Mouse (Mus musculus): ENCODE data around the gene Isg15.
A peak's percentile ranks its signal among the peaks of the same experiment; 100 is the strongest.

The Isg15 gene

GRCm38 (mm10) chr4:156203001-156203412 is 2.4 kb upstream of the Isg15 start, which contains the start of gene AW011738:
Gene AW011738 (plus strand): TSS chr4:156203304.
- DNase-seq (ENCODE audit: low spot score in 2 of 2): peak in 1 of 2 experiments; percentile 55

GRCm38 (mm10) chr4:156202462-156202893 is 1.9 kb upstream of the Isg15 start:
- DNase-seq (ENCODE audit: low spot score in 2 of 2): no peak

- DNase-seq (ENCODE audit: low spot score in 2 of 2): peak; percentile 49 to 63
Measured at GRCm38 (mm10) chr4:156197829-156198205, 2.8 kb downstream of the Isg15 start.

- DNase-seq (ENCODE audit: low spot score in 2 of 2): peak in 1 of 2 experiments; percentile 38
Measured at GRCm38 (mm10) chr4:156197131-156197828, 3.3 kb downstream of the Isg15 start, which contains the start of gene Agrn. Gene Agrn (minus strand): TSS chr4:156197488.

GRCm38 (mm10) chr4:156195927-156196870 is 4.4 kb downstream of the Isg15 start:
- no peak for DNase-seq (ENCODE audit: low spot score in 2 of 2)

- DNase-seq (ENCODE audit: low spot score in 2 of 2): no peak
Measured at GRCm38 (mm10) chr4:156194346-156194745, 6.3 kb downstream of the Isg15 start.

GRCm38 (mm10) chr4:156193906-156194305 is 6.7 kb downstream of the Isg15 start:
- DNase-seq (ENCODE audit: low spot score in 2 of 2): no peak

GRCm38 (mm10) chr4:156193200-156193590 is 7.4 kb downstream of the Isg15 start:
- DNase-seq (ENCODE audit: low spot score in 2 of 2): no peak

- DNase-seq (ENCODE audit: low spot score in 2 of 2): no peak
Measured at GRCm38 (mm10) chr4:156192421-156193199, 8.0 kb downstream of the Isg15 start.

GRCm38 (mm10) chr4:156188811-156189323 is 11.8 kb downstream of the Isg15 start:
- DNase-seq (ENCODE audit: low spot score in 2 of 2): no peak

- DNase-seq (ENCODE audit: low spot score in 2 of 2): no peak
Measured at GRCm38 (mm10) chr4:156188162-156188810, 12.3 kb downstream of the Isg15 start.

- DNase-seq (ENCODE audit: low spot score in 2 of 2): peak; percentile 45 to 46
Measured at GRCm38 (mm10) chr4:156185950-156186850, 14.4 kb downstream of the Isg15 start.

- DNase-seq (ENCODE audit: low spot score in 2 of 2): peak in 1 of 2 experiments; percentile 20
Measured at GRCm38 (mm10) chr4:156185456-156185949, 15.1 kb downstream of the Isg15 start.

- no peak for DNase-seq (ENCODE audit: low spot score in 2 of 2)
Measured at GRCm38 (mm10) chr4:156184291-156184954, 16.2 kb downstream of the Isg15 start.

GRCm38 (mm10) chr4:156183747-156184146 is 16.9 kb downstream of the Isg15 start:
- DNase-seq (ENCODE audit: low spot score in 2 of 2): no peak

- DNase-seq (ENCODE audit: low spot score in 2 of 2): no peak
Measured at GRCm38 (mm10) chr4:156177630-156178029, 23.0 kb downstream of the Isg15 start.

GRCm38 (mm10) chr4:156171828-156172227 is 28.8 kb downstream of the Isg15 start:
- no peak for DNase-seq (ENCODE audit: low spot score in 2 of 2)

- peak in 1 of 2 experiments; percentile 2 for DNase-seq (ENCODE audit: low spot score in 2 of 2)
Measured at GRCm38 (mm10) chr4:156169129-156169528, 31.5 kb downstream of the Isg15 start.

GRCm38 (mm10) chr4:156168611-156169010 is 32.0 kb downstream of the Isg15 start:
- peak in 1 of 2 experiments; percentile 2 for DNase-seq (ENCODE audit: low spot score in 2 of 2)
